Mouse (Mus musculus) embryonic fibroblast, embryonic 13.5 days (primary cell): ENCODE data around the gene Hist1h2bk. TPM values are rescaled to one million over a fixed set of nuclear protein-coding genes. Genes with fewer than 3 reads are reported as not detected.

ENCODE experiments used
- H3K27ac ChIP-seq: 2 replicates; pipeline ENCODE4 v1.5.1; 2012; ENCODE audit warnings: low read length, control low read depth, inconsistent platforms; ENCODE audit not compliant: insufficient read depth
- H3K4me1 ChIP-seq: 2 replicates; pipeline ENCODE4 v1.6.1; 2011; ENCODE audit warnings: low read length; ENCODE audit not compliant: control insufficient read depth, insufficient read depth
- H3K4me3 ChIP-seq: 2 replicates; pipeline ENCODE4 v1.5.1; 2011; ENCODE audit warnings: mild to moderate bottlenecking, control low read depth, low read length; ENCODE audit not compliant: insufficient read depth
- CTCF ChIP-seq: IDR thresholded peaks from 2 replicates; pipeline ENCODE4 v1.5.1; 2011; ENCODE audit warnings: mild to moderate bottlenecking, control low read depth, low read length, moderate library complexity, borderline replicate concordance; ENCODE audit not compliant: insufficient read depth
- POLR2A ChIP-seq: IDR thresholded peaks from 2 replicates; pipeline ENCODE4 v1.6.1; 2011; ENCODE audit warnings: low read depth, mild to moderate bottlenecking, control low read depth, low read length, moderate library complexity
- polyA plus RNA-seq: library from polyadenylated mRNA; stranded (reverse); fragments of >200 nt; gene quantifications from 2 replicates; pipeline ENCODE4 v1.2.4, GENCODE M21; 2011; ENCODE audit warnings: low read depth; ENCODE audit not compliant: missing spikeins, insufficient read length

Hist1h2bk gene
- polyA plus RNA-seq, 1 experiment: 22.3 TPM

GRCm38 (mm10) chr13:22028673-22029460 is 6.8 kb upstream of the Hist1h2bk start:
- Histone ChIP-seq H3K4me1 (no peaks in the 10 kb centered on the region), H3K27ac (peak overlapping the region; percentile 41; the same call in 1 of the 2 replicates), H3K4me3 (peak overlapping the region; percentile 84)
- TF ChIP-seq CTCF (peak; percentile 93), POLR2A (no peak)

DNA sequence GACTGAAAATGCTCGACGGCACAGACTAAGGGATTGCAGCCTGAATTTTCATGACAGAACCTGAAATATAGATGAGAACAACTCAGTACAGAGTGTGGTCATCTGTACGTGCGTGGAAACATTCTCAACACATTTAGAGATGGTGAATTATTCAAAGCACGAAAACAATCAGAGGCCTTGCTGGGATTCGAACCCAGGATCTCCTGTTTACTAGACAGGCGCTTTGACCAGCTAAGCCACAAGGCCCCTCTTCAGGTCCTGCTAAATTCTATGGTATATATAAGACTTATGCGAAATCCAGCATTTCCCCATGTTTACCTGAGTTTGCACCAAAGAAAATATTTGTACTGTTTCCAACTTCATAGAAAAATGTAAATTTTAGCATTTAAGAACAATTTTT is 5.7 kb upstream of the Hist1h2bk start:
- Histone ChIP-seq H3K27ac (no peak overlapping the region), H3K4me1 (no peaks in the 10 kb centered on the region; the same call in 1 of the 2 replicates), H3K4me3 (no peak overlapping the region; the same call in 1 of the 2 replicates)
- TF ChIP-seq POLR2A: no peak
- no peak for TF ChIP-seq CTCF

- Histone ChIP-seq H3K4me1 (no peaks in the 10 kb centered on the region; the same call in 1 of the 2 replicates), H3K4me3 (no peak overlapping the region), H3K27ac (no peak overlapping the region)
- no peak for TF ChIP-seq POLR2A
- no peak for TF ChIP-seq CTCF
Measured at GRCm38 (mm10) chr13:22030493-22030892, 5.2 kb upstream of the Hist1h2bk start.

DNA sequence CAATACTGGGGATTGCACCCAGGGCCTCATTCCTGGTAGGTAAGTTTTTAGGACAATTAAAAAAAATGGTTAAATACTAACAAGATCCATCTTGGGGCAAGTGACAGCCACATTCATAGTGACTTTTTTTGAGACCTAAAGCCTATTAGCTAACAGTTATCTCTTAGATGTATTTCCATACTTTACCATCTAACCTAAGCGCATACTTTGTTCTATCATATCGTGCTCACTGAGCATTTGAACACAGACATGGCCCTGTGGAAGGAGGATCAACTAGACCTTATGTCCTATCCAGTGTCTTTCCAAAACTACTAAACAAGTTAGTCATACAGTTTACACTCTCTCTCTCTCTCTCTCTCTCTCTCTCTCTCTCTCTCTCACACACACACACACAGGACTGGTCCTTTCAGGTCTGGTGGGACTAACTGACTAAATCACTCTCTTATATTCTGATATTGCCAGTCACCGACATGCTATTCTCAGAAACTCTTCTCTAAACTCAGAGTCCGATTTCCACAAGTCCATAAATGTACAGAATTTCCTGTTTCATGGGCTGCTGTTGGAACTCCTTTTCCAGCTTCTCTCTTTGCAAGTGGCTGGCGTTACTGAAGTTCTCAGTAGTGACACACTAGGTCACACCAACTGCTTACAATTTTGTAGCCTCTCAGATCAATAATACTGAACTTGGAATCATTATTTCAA is 1.8 kb upstream of the Hist1h2bk start:
- peak overlapping the region; percentile 76 for H3K4me3 ChIP-seq
- TF ChIP-seq CTCF: no peak
- no peak for TF ChIP-seq POLR2A
- H3K27ac ChIP-seq: peak overlapping the region; percentile 52
- H3K4me1 ChIP-seq: peaks cover 6% of the 10 kb centered on the region; the same call in 1 of the 2 replicates

- TF ChIP-seq CTCF (no peak), POLR2A (0 out of 2 replicates have a peak, but pooled peaks have one; percentile 36)
- Histone ChIP-seq H3K4me3 (peak overlapping the region; percentile 76), H3K4me1 (peaks cover 6% of the 10 kb centered on the region; the same call in 1 of the 2 replicates), H3K27ac (peak overlapping the region; percentile 95)
Measured at GRCm38 (mm10) chr13:22034443-22035266, 1.0 kb upstream of the Hist1h2bk start.

GRCm38 (mm10) chr13:22036149-22036956 is 683 bp downstream of the Hist1h2bk start:
- H3K4me1 ChIP-seq: peaks cover 6% of the 10 kb centered on the region; the same call in 1 of the 2 replicates
- peak overlapping the region; percentile 46 for H3K4me3 ChIP-seq
- TF ChIP-seq POLR2A (peak; percentile 45), CTCF (no peak)
- peak overlapping the region; percentile 41 for H3K27ac ChIP-seq

DNA sequence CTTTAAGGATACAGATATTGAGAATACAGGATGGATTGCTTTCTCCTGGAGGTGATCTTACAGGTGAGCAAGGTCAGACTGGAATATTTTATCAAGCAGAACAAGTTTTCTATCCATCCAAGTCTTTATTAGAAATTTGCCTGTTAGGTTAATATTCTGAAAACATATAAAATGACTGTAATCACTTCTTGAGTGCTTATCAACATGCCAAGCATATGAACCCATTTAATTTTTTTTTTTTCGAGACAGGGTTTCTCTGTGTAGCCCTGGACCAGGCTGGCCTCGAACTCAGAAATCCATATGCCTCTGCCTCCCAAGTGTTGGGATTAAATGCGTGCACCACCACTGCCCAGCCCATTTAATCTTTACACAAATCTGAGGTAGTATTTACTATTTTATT is 1.3 kb downstream of the Hist1h2bk start:
- no peak overlapping the region for H3K4me3 ChIP-seq
- peaks cover 6% of the 10 kb centered on the region; the same call in 1 of the 2 replicates for H3K4me1 ChIP-seq
- TF ChIP-seq POLR2A (no peak), CTCF (no peak)
- H3K27ac ChIP-seq: no peak overlapping the region

- Histone ChIP-seq H3K4me3 (no peak overlapping the region), H3K4me1 (peaks cover 6% of the 10 kb centered on the region; the same call in 1 of the 2 replicates), H3K27ac (no peak overlapping the region)
- TF ChIP-seq CTCF (no peak), POLR2A (no peak)
Measured at GRCm38 (mm10) chr13:22037415-22037814, 1.7 kb downstream of the Hist1h2bk start.

DNA sequence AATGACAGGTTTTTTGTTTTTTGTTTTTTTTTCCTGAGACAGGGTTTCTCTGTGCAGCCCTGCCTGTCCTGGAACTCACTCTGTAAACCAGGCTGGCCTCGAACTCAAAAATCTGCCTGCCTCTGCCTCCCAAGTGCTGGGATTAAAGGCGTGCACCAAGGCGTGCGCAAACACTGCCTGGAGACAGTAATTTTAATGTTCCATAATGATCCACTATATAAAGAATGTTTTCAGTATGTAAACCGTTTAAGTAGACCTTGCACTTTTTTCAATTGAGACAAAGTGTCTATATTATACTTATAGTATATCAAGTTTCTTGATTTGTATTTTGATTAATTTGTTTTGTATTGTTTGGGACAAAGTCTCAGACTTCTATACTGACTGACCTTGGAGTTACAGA is 3.7 kb downstream of the Hist1h2bk start:
- TF ChIP-seq POLR2A (no peak), CTCF (no peak)
- Histone ChIP-seq H3K4me3 (no peak overlapping the region), H3K27ac (no peak overlapping the region), H3K4me1 (peaks cover 6% of the 10 kb centered on the region; the same call in 1 of the 2 replicates)
